Mouse (Mus musculus): ENCODE measurements around the gene Hip1r. TPM values are rescaled to one million over a fixed set of nuclear protein-coding genes. Genes with fewer than 3 reads are reported as not detected.

The Hip1r gene
- polyA plus RNA-seq, 1 experiment from 2014 or later: 5.6 TPM

- peak overlapping the region; percentile 75 for H3K9ac ChIP-seq
Observed at GRCm38 (mm10) chr5:124010077-124010476, 36.6 kb downstream of the Hip1r start.

GRCm38 (mm10) chr5:124010910-124011655 lies 37.7 kb downstream of the Hip1r start:
- Histone ChIP-seq H3K27ac (replicated peaks) (peak overlapping the region; percentile 96), H3K4me3 (peak overlapping the region; percentile 33), H3K9ac (peak overlapping the region; percentile 75), H3K4me1 (peaks cover 74% of the 10 kb centered on the region), H3K27me3 (replicated peaks) (no peaks in the 10 kb centered on the region), H3K9me3 (no peaks in the 10 kb centered on the region), H3K36me3 (peaks cover 45% of the 10 kb centered on the region), H3K4me2 (peak overlapping the region; percentile 62)
- ATAC-seq (ENCODE audit: extremely low read depth, insufficient number of reproducible peaks, low FRiP score, low TSS enrichment): peak; percentile 45
- WGBS: 2% methylated on average over 19 of the region's 19 CpGs

More at GRCm38 (mm10) chr5:124010077-124010476, 36.6 kb downstream of the Hip1r start:
- H3K4me1 ChIP-seq: peaks cover 64% of the 10 kb centered on the region
- H3K4me3 ChIP-seq: peak overlapping the region; percentile 33
- no peaks in the 10 kb centered on the region for H3K9me3 ChIP-seq
- ATAC-seq (ENCODE audit: extremely low read depth, insufficient number of reproducible peaks, low FRiP score, low TSS enrichment): no peak
- WGBS: 46% methylated on average over 8 of the region's 8 CpGs
- peak overlapping the region; percentile 62 for H3K4me2 ChIP-seq
- H3K36me3 ChIP-seq: peaks cover 55% of the 10 kb centered on the region
- no peaks in the 10 kb centered on the region for H3K27me3 ChIP-seq (replicated peaks)
- H3K27ac ChIP-seq (replicated peaks): peak overlapping the region; percentile 96

- Histone ChIP-seq H3K36me3 (peaks cover 37% of the 10 kb centered on the region), H3K4me2 (peak overlapping the region; percentile 62), H3K4me3 (peak overlapping the region; percentile 33), H3K27ac (replicated peaks) (peak overlapping the region; percentile 96), H3K9ac (peak overlapping the region; percentile 75), H3K27me3 (replicated peaks) (no peaks in the 10 kb centered on the region), H3K9me3 (no peaks in the 10 kb centered on the region), H3K4me1 (peaks cover 80% of the 10 kb centered on the region)
- WGBS: 10% methylated on average over 8 of the region's 8 CpGs
- no peak for ATAC-seq (ENCODE audit: extremely low read depth, insufficient number of reproducible peaks, low FRiP score, low TSS enrichment)
Observed at GRCm38 (mm10) chr5:124011927-124012326, 38.5 kb downstream of the Hip1r start.

- Histone ChIP-seq H3K27ac (replicated peaks) (peak overlapping the region; percentile 96), H3K27me3 (replicated peaks) (no peaks in the 10 kb centered on the region), H3K9me3 (no peaks in the 10 kb centered on the region), H3K4me3 (no peak overlapping the region), H3K36me3 (peaks cover 27% of the 10 kb centered on the region), H3K4me1 (peaks cover 84% of the 10 kb centered on the region), H3K4me2 (peak overlapping the region; percentile 62; the same call in 1 of the 2 replicates), H3K9ac (peak overlapping the region; percentile 75)
- WGBS: 49% methylated on average over 10 of the region's 10 CpGs
- no peak for ATAC-seq (ENCODE audit: extremely low read depth, insufficient number of reproducible peaks, low FRiP score, low TSS enrichment)
Observed at GRCm38 (mm10) chr5:124012885-124013284, 39.5 kb downstream of the Hip1r start.

GRCm38 (mm10) chr5:124013747-124014146 lies 40.3 kb downstream of the Hip1r start:
- H3K27me3 ChIP-seq (replicated peaks): no peaks in the 10 kb centered on the region
- H3K4me1 ChIP-seq: peaks cover 93% of the 10 kb centered on the region
- H3K9ac ChIP-seq: peak overlapping the region; percentile 79
- ATAC-seq (ENCODE audit: extremely low read depth, insufficient number of reproducible peaks, low FRiP score, low TSS enrichment): no peak
- H3K27ac ChIP-seq (replicated peaks): peak overlapping the region; percentile 96
- 0 out of 2 replicates have a peak overlapping the region, but pooled peaks have one; percentile 2 for H3K4me3 ChIP-seq
- H3K9me3 ChIP-seq: no peaks in the 10 kb centered on the region
- 54% methylated on average over 16 of the region's 16 CpGs for WGBS
- H3K36me3 ChIP-seq: peaks cover 18% of the 10 kb centered on the region
- peak overlapping the region; percentile 62 for H3K4me2 ChIP-seq

GRCm38 (mm10) chr5:124014180-124014579 lies 40.8 kb downstream of the Hip1r start:
- Histone ChIP-seq H3K9ac (peak overlapping the region; percentile 79), H3K36me3 (peaks cover 14% of the 10 kb centered on the region), H3K4me2 (peak overlapping the region; percentile 62), H3K4me1 (peaks cover 97% of the 10 kb centered on the region), H3K4me3 (peak overlapping the region; percentile 27; the same call in 1 of the 2 replicates), H3K9me3 (no peaks in the 10 kb centered on the region), H3K27ac (replicated peaks) (peak overlapping the region; percentile 96), H3K27me3 (replicated peaks) (no peaks in the 10 kb centered on the region)
- WGBS: 60% methylated on average over 3 of the region's 3 CpGs
- no peak for ATAC-seq (ENCODE audit: extremely low read depth, insufficient number of reproducible peaks, low FRiP score, low TSS enrichment)

- 9% methylated on average over 11 of the region's 11 CpGs for WGBS
- Histone ChIP-seq H3K36me3 (peaks cover 8% of the 10 kb centered on the region), H3K4me3 (peak overlapping the region; percentile 27), H3K4me1 (peaks cover 100% of the 10 kb centered on the region), H3K9ac (peak overlapping the region; percentile 79), H3K27me3 (replicated peaks) (no peaks in the 10 kb centered on the region), H3K27ac (replicated peaks) (peak overlapping the region; percentile 96), H3K4me2 (peak overlapping the region; percentile 62), H3K9me3 (no peaks in the 10 kb centered on the region)
- no peak for ATAC-seq (ENCODE audit: extremely low read depth, insufficient number of reproducible peaks, low FRiP score, low TSS enrichment)
Observed at GRCm38 (mm10) chr5:124014791-124015251, 41.4 kb downstream of the Hip1r start.

GRCm38 (mm10) chr5:124015727-124016126 lies 42.3 kb downstream of the Hip1r start:
- peak overlapping the region; percentile 96 for H3K27ac ChIP-seq (replicated peaks)
- H3K36me3 ChIP-seq: peaks cover 3% of the 10 kb centered on the region
- no peaks in the 10 kb centered on the region for H3K9me3 ChIP-seq
- peak overlapping the region; percentile 12; the same call in 1 of the 2 replicates for H3K9ac ChIP-seq
- no peaks in the 10 kb centered on the region for H3K27me3 ChIP-seq (replicated peaks)
- peaks cover 99% of the 10 kb centered on the region for H3K4me1 ChIP-seq
- no peak overlapping the region for H3K4me3 ChIP-seq
- ATAC-seq (ENCODE audit: extremely low read depth, insufficient number of reproducible peaks, low FRiP score, low TSS enrichment): no peak
- H3K4me2 ChIP-seq: 0 out of 2 replicates have a peak overlapping the region, but pooled peaks have one; percentile 62
- 69% methylated on average over 2 of the region's 2 CpGs for WGBS

- peaks cover 10% of the 10 kb centered on the region for H3K36me3 ChIP-seq
- WGBS: 66% methylated on average over 7 of the region's 7 CpGs
- H3K9ac ChIP-seq: peak overlapping the region; percentile 68
- no peak overlapping the region for H3K4me3 ChIP-seq
- no peaks in the 10 kb centered on the region for H3K9me3 ChIP-seq
- no peaks in the 10 kb centered on the region for H3K27me3 ChIP-seq (replicated peaks)
- no peak for ATAC-seq (ENCODE audit: extremely low read depth, insufficient number of reproducible peaks, low FRiP score, low TSS enrichment)
- peaks cover 99% of the 10 kb centered on the region for H3K4me1 ChIP-seq
- H3K27ac ChIP-seq (replicated peaks): peak overlapping the region; percentile 96
- H3K4me2 ChIP-seq: 0 out of 2 replicates have a peak overlapping the region, but pooled peaks have one; percentile 15
Observed at GRCm38 (mm10) chr5:124016291-124016821, 42.9 kb downstream of the Hip1r start.

GRCm38 (mm10) chr5:124017941-124018340 lies 44.5 kb downstream of the Hip1r start:
- Histone ChIP-seq H3K9me3 (no peaks in the 10 kb centered on the region), H3K36me3 (peaks cover 19% of the 10 kb centered on the region), H3K27me3 (replicated peaks) (no peaks in the 10 kb centered on the region), H3K4me2 (peak overlapping the region; percentile 10), H3K4me3 (no peak overlapping the region), H3K27ac (replicated peaks) (peak overlapping the region; percentile 72), H3K9ac (peak overlapping the region; percentile 70), H3K4me1 (peaks cover 98% of the 10 kb centered on the region)
- no peak for ATAC-seq (ENCODE audit: extremely low read depth, insufficient number of reproducible peaks, low FRiP score, low TSS enrichment)
- WGBS: 45% methylated on average over 9 of the region's 9 CpGs

GRCm38 (mm10) chr5:124018651-124019050 lies 45.2 kb downstream of the Hip1r start:
- peak overlapping the region; percentile 23; the same call in 1 of the 2 replicates for H3K4me2 ChIP-seq
- H3K36me3 ChIP-seq: peaks cover 19% of the 10 kb centered on the region
- WGBS: 70% methylated on average over 9 of the region's 9 CpGs
- peak overlapping the region; percentile 61 for H3K9ac ChIP-seq
- H3K27me3 ChIP-seq (replicated peaks): no peaks in the 10 kb centered on the region
- no peak for ATAC-seq (ENCODE audit: extremely low read depth, insufficient number of reproducible peaks, low FRiP score, low TSS enrichment)
- H3K4me3 ChIP-seq: no peak overlapping the region
- H3K27ac ChIP-seq (replicated peaks): peak overlapping the region; percentile 72
- H3K4me1 ChIP-seq: peaks cover 98% of the 10 kb centered on the region
- no peaks in the 10 kb centered on the region for H3K9me3 ChIP-seq
